Mouse (Mus musculus) gastrocnemius, adult 18-20 months (tissue): ENCODE results near the gene Erh. TPM values are rescaled to one million over a fixed set of nuclear protein-coding genes. Genes with fewer than 3 reads are reported as not detected.

Experiments
- DNase-seq: peaks from one replicate; pipeline ENCODE4 v3.0.0; 2021; ENCODE audit warnings: low spot score
- total RNA-seq, 2 experiments: library from RNA; stranded (reverse); gene quantifications; 2 replicates each; pipeline ENCODE4 v1.2.3; 2021

Gene Erh
- total RNA-seq, 2 experiments from 2014 or later: 14.7 to 18.2 TPM

DNA sequence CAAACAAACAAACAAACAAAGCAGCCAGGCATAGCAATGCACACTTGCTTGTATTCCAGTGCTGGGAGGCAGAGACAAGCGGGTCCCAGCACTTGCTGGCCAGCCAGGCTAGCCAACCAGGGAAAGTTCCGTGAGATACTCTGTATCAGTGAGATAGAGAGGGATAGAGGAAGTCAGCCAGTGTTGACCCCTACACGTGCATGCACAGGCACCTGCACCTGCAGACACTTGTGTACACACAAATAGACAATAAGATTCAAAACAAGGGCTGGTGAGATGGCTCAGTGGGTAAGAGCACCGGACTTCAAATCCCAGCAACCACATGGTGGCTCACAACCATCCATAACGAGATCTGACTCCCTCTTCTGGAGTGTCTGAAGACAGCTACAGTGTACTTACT is 23.6 kb downstream of the Erh start:
- DNase-seq: no peak

DNA sequence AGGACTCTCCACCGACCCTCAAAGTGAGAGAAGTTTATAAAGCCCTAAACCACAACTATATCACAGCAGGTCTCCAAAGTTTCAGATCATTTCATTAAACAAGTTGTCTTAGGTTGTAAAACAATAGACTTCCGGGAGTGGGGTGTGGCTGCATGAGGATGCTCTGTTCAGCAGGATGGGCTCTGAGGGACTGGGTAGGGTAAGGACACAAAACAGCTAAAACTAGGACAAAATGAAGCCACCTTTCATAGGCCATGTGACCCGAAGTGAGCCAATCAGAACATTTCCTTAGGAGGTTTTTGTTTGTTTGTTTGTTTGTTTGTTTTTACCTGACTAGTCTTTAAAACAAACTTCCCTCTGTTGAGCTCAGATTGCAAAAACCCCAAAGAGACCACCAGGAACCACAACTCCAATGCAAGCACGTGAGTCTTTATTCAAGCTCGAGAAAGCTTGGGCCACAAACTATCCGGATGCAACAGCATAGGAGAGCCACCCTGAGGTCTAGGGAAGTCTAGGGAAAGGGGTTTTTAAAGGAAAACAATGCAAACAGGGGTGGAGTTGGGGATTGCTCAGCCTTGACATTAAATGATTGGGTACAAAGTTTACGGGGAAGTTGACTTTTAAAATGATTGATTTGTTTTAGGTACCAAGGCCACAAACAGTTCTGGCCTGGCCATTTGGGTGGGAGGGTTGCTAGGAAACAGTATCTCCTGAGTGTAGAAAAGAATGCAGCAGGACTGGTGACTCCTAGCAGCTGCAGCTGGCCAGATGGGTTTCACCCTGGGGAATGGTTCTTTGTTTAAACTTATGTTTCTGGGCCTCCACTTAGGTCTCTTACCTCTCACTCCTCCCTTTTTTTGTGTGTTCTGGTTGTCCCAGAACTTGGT is 28.5 kb downstream of the Erh start:
- DNase-seq: no peak

DNA sequence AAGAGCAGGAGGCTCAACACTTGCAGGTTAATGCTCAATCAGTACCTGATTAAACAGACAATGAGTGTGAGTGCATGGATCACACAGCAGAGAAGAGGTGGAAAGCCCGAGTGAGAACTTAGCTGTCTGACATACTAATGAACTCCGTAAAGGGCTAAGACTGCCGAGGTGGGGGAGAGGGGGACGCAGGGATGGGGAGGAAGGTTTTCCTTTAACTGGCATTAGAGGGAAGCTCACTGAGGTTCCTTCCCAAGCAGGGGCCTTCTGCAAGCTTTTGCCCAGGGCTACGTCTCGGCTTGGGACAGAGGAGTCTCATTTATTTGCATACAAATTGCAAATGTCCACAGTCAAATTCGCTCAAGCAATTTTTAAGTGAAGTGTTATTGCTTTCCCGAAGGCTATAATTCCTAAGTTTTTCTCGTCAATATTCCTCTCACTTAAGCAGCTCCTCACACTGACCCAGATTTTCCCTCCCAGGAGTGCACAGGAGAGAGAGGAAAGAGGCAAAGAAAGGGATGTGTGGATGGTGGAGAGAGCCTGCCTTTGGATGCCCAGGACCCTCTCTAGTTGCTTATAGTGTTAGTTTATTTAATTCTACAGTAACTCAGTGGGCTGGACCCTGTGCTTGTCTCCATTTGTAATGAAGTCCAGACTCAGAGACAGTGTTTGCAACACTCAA is 31.9 kb downstream of the Erh start:
- DNase-seq: no peak

DNA sequence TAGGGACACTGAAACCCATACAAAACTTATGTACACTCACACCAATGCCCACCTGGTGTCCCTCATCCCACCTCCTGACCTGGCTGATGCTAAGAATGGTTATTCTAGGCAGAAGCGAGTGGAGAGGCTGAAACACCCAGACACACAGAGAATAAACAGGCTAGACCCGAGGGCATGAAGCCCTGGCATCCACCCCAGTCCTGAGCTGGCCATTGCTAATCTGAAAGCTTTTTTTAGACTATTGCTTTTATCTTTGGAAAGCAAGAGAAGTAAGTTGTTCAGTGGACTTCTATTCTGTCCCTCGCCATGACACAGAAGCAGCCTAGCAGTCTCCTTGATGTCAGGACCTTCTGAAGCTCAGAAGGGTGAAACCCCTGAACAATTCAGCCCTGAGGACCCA is 34.2 kb downstream of the Erh start:
- no peak for DNase-seq

DNA sequence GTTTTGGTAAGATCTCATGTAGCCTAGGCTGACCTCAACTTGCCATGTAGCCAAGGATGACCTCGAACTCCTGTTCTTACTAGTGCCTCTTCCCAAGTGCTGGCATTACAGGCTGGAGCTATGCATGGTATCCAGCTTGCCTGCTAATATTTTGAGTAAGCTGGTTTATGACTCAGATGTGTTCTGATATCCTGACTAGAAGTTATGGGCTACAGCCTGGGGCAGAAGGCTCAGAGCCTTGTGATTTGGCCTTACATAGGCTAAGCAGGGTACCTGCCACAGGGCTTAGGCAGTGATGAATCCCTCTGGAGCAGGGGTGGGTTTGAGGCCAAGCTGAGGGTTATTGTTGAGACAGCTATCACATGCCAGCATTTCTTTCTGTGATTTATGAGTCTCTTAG is 35.6 kb downstream of the Erh start:
- no peak for DNase-seq

DNA sequence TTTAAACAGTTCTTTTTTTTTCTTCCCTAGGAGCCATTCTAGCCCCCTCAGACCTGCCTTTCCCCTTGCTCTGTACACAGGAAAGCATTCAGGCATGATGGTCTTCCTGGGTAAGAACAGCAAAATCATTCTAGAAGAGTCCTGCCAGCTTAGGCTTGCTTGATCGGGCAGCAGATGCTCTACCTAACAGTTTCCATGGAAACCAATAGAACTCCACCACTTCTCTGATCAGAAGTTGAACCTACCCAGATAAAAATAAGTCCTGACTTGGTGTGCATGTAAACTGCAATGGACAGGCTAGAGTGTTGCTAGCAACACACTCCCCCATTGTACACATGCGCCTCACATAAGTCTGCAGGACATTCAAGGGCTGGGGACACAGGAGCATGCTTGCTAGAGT is 39.9 kb downstream of the Erh start:
- no peak for DNase-seq

DNA sequence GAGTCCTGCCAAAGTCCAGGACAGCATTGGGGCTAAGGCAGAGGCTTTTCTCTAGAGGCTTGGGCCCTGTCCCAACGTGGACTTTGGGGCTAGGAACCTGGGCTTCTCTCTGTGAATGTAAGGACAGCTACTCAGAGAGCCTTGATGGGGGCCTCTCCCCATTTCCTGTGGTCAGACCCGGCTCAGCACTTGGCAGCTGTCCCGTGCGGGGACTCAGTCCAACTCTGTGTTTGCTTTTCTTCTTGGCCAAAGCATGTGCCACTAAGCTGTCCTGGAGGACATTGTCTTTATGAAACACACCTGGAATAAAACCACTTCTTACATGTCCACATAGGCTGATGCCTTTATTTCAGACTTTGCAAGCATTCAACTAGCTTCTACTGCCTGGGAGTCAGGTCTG is 40.6 kb downstream of the Erh start:
- DNase-seq: peak; percentile 17

DNA sequence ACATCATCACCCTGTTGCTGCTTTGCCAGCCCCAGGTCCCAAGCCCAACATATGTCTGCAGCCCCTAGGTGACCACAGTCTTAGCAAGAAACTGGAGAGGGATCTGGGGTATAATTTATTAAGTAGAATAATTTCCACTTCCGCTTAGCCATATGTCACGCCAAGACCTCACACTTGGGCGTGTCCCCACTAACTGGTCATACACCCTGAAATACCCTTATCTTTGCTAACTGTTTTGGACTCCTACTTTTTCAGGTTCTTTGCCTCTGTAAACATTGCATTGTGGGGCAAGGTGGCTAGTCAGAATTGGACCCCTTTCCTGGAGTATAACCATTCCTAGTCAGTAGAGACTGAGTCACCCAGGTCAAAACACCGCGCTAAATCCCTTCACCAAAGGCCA is 41.7 kb downstream of the Erh start:
- no peak for DNase-seq

DNA sequence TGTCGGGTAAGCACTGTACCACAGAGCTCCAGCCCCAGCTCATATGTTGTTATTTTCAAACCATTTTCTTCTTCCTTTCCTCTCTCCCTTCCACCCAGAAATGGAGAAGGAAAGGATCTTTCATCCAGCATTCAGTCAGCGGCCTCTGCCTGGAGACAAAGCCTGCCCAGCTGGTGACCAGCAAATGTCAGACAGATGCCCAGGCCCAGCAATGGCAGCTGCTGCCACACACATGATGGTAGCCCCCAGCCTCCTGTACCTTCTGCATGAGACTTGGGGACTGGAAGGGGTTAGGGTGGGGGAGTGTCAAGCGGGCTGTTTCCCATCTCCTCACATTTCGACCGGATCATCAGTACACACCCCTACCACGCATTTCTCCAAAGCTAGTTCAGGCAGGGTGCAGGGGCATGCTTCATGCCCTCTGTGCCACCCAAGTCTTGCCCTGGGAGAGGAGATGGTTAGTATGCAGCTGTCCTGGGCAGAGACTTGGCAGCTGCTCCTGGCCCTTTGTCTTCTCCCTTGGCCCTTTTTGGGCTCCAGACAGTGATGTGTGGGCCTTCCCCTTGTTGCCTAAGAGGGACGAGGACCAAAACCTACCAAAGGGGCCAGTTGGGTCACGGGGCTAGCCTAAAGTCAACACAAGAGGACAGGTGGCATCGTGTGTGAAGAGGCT is 42.4 kb downstream of the Erh start:
- no peak for DNase-seq

DNA sequence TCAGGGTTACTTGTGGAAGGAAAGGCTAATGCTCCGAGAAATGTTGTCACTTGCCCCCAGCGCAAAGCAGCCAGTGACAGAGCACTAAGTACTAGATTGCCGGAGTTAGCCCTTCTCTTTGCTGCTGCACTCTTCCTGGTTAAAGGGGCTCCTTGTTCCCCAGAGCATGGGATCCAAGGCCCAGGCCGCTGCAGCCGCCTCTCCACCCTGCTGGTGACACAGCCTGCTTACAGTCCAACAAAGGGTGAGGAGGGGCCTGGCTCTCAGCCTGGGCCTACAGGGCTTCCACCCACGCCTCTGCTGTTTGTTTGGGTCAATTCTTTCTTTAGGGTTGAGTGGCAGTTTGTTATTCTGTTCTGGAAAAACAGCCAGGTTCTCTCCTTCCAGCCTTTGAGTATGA is 45.4 kb downstream of the Erh start:
- peak; percentile 59 for DNase-seq

DNA sequence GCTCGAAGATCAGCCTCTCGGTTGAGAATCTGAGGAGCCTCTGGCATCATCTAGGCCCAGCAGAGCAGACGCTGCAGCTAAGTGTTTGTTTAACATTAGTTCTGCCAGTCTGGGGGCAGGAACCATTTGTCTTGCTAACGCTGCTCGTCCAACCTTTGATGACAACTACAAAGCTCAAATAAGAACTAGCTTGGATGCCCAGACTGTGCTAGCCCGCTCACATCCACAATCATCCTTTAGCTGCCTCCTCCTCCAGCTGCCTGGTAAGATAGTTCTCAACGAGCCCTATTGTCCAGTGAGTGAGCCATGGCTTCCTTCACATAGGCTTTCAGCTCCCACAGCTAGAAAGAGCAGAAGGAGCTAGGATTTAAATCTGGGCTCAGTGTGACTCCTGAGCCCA is 45.9 kb downstream of the Erh start:
- no peak for DNase-seq

DNA sequence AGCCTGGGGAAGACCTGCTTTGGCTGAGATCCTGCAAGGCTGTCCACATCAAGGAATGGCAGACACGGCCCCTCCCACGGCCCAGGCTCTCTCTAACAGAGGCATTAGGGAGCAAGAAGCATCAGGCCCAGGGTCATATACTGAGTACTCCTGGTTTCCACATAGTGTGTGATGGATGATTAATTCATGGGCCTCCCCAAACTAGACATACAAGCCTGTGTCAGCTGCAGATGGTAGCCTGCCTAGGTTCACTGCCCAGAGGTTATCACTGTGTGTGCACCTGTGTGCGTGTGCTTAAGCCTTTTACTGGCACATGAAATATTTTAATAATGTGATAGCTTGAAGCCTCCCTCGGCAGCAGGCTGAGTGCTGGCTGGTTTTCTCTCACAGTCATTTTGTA is 48.2 kb downstream of the Erh start:
- DNase-seq: no peak

DNA sequence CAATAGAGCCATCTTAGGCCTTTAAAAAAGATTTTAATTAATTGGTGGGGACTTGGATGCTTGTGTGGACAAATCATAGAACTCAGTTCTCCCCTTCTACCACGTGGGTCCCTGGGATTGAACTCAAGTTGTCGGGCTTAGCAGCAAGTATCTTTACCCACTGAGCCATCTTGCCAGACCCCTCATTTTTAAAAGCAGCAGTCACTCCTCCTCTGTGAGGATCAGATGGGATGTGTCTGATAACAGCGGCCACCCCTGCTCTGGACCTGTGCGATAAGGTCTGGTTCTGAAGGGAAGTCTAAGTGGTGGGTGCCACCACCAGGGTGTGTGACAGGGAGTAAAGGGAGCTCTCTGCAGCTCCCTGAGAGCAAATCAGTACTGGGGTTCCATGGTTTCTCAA is 48.6 kb downstream of the Erh start:
- DNase-seq: no peak

DNA sequence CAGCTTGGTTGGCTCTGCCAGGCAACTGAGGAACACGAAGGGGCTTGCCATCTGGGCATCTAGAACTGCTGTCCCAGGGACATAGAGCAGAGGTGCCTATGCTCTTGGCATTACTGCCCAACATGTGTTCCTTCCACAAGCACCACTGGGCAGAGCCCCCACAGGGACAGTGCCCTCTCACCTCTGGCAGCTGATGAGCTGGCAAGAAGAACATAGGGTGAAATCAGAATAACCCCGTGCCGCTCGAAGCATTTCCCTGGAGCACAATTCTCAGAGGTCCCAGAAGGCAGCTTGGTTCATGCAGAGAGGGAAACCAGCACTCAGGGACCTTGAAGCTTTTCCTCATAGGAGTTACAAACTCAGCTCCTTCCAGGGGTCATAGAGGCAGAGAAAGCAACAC is 49.4 kb downstream of the Erh start:
- DNase-seq: no peak

DNA sequence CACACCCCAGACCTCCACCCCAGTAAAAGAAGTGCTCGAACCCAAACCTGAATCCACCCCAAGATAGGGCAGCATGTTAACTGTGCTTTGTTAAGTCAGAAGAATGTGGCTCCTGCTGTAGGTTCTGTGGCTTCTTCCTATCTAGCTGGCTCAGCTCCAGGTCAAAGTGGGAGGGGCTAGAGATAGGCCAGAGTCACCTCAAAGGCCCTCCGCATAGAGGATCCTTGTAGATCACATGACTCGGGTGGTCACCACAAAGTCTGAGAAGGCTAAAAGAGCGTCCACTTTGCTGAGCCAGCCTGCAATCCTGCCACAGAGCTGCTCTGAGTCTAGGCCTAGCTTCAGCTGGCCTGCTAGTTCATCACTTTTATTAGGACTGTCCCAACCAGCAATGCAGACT is 50.0 kb downstream of the Erh start:
- no peak for DNase-seq

DNA sequence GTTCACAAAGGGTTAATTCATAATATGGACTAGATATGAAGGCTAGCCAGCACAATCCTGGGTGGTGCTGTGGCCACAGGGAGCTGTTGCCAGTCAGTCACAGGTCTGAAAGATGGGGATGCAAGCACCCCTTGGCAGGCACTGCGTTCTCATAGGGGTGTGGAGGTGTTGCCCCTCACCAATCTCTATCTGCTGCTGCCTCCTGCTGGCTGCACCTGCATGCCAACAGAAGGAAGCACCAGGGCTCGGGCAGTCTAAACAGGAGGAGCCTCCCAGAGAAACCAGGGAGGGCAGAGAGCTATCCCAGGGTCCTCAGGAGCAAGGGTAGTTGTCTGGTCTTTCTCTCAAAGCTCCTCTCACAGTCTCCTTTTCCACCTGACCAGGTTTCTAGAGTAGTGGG is 59.2 kb downstream of the Erh start:
- DNase-seq: no peak

Other genes with a start within 250 kb of the Erh start
- gene Dcaf5, start 207.7 kb downstream of the Erh start, total RNA-seq: 10 to 100 TPM; 40.4 to 49.1 TPM
- 10 to 100 TPM; 24.3 to 27.0 TPM for gene Exd2, start 181.2 kb downstream of the Erh start, total RNA-seq
- 1 to 10 TPM; 3.0 TPM for gene Galnt16, start 126.1 kb downstream of the Erh start, total RNA-seq
- gene Slc39a9, start 458 bp downstream of the Erh start, total RNA-seq: 1 to 10 TPM; 6.9 to 8.3 TPM
- under 1 TPM; 0.46 to 0.66 TPM for gene Plekhd1, start 48.2 kb upstream of the Erh start, total RNA-seq
- gene Ccdc177, start 116.3 kb upstream of the Erh start, total RNA-seq: not detected
- 10 to 100 TPM; 39.3 to 43.9 TPM for gene Susd6, start 146.2 kb upstream of the Erh start, total RNA-seq